Mouse (Mus musculus): Measurements from ENCODE around the gene Ntng2. TPM values are rescaled to one million over a fixed set of nuclear protein-coding genes. Genes with fewer than 3 reads are reported as not detected.

Gene Ntng2
- total RNA-seq, 2 experiments from 2014 or later, result 111 TPM

DNA sequence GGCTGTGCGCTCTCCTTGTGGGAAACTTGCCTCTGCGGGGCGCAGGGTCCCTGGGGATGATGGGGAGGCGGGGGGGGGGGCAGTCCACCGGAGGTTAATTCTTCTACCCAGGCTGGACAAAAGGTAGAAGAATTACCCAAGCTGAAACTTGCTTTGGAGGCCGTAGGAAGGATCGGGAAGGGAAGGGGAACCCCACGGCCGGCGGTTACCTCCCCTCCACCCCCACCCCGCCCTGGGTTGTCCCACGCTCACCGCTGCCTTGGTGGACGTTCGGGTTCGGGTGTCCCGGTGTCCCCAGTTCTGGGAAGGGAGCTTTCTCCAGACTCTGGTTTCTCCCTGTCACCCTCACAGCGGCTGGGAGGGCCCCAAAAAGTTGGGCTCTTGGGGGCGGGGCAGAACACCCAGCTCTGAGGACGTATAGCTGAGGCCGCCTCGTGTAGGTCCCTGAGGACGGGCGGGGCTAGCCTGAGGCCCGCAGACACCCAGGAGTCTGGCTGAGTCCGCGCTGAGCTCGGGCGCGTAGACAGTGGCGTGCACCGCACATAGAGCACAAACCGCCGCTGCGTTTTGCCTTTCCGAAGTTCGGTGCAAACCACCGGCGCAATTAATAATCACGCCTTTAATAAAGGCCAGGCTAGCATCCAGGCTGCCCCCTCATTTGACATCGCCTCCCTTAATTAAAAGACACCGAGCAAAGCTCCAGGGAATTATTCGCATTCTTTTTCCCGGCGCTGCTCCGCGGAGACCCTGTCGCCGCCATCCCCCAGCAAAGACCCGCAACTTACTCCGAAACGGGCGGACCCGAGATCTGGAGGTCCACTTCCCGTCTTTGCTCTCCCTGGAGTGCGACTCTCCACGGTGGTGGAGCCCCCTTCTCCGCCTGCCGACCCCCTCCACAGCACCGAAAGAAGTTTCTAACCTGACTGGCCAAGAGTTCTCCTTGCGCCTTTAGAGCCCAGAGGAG, 1.4 kb downstream of the Ntng2 start:
- no peak for TF ChIP-seq CTCF (conservative IDR thresholded peaks at IDR 0.05)
- DNase-seq (ENCODE audit: low spot score in 2 of 2), result no peak
- peak overlapping the region; percentile 93 for H3K4me3 ChIP-seq
- H3K27ac ChIP-seq, result peak overlapping the region; percentile 96

DNA sequence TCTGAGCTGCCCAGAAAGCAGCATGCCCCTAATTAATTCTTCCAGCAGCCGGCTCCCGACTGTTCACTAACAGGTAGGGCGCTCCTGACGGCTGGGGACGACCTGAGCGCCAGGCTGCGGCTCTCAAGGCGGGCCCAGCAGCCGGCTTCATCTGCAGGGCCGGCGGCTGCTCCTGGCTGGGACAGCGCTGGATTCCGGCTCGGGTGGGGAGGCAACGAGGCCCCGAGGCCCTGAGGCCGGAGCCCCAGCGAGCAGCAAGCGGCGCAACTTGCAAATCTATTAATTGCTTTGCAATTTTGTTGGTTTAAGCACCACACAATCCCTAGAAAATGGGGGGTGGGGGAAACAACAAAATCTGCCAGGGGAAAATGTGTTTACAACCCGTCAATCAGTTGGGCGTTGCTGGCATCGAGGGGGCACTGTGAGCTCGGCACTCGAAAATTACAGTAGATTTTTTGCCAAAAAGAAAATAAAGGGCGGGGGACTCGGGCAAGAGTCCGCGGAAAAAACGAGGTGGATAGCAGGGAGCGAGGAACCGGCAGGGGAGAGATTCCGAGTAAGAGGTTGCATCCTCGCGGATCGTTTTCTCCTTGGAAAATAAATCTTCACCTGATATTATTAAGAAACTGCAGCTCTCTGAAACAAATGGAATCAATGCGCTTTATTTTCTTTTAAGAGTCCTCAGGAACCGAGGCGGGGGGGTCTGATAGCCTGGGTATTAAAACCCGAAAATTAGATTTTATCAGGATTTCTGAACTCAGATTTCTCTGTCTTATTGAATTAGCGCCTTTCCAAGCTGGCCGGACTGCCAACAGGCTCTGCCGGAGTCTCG, 2.3 kb downstream of the Ntng2 start:
- Histone ChIP-seq H3K4me3 (peak overlapping the region; percentile 93), H3K27ac (peak overlapping the region; percentile 96)
- DNase-seq (ENCODE audit: low spot score in 2 of 2), result no peak
- no peak; the same call in 1 of the 2 replicates for TF ChIP-seq CTCF (conservative IDR thresholded peaks at IDR 0.05)

DNA sequence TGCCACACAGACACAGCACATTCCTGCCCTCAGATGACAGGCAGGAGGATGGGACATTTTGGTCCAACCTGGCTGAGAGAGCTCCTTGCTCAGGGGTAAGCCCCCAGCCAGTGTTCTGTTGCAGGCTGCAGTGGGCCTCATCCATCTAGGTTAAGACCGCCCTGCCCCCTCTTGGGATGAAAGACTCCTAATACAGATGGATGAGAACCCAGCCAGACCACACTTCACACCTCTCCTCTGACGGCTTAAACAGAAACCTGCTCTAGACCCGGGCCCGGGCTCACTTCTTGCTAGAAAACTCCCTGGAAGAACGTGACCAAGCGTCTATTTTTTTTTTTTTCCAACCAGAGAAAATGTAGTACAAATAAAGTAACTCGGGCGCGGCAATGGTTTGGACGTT, 3.0 kb downstream of the Ntng2 start:
- DNase-seq (ENCODE audit: low spot score in 2 of 2), result no peak
- Histone ChIP-seq H3K27ac (peak overlapping the region; percentile 96; the same call in 1 of the 2 replicates), H3K4me3 (peak overlapping the region; percentile 93)
- TF ChIP-seq CTCF (conservative IDR thresholded peaks at IDR 0.05), result no peak

DNA sequence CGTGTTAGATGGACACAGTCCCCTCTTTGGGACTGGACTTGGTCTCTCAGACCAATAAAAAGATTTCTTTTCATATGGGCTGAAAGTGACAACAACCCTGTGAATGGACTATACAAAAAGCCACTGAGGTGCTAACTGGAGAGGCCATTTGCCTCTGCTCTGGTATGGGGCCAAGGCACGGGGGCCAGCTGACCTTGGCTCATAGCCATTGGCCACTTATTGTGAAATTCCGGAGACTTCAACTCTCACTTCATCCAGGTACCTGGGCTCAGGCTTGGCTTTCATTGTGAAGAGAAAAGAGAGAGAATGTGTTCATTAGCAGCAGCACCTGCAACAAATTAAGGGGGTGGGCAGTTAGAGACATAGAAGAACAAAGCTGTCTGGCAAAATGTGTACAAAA, 4.3 kb downstream of the Ntng2 start:
- Histone ChIP-seq H3K4me3 (no peak overlapping the region), H3K27ac (no peak overlapping the region)
- DNase-seq (ENCODE audit: low spot score in 2 of 2), result no peak
- TF ChIP-seq CTCF (conservative IDR thresholded peaks at IDR 0.05), result no peak

DNA sequence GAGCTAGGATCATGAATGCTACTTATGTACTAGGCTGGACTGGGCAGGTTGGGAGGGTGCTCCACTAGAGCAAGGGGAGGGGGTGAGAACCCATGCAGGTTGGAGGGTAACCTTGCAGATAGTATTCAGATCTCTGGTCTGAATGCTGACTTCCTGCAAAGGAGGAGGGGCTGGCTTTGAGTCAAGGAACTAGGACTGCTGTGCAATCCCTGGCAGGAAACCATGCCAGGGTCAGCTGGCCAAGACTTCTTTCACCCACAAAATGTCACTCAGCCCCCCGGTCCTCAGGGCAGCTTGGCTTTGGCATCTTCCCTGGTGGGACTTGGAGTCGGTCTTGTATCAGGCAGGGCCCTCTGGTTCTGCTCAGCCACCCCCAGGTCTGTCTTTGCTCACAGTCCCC, 5.4 kb downstream of the Ntng2 start:
- no peak for TF ChIP-seq CTCF (conservative IDR thresholded peaks at IDR 0.05)
- Histone ChIP-seq H3K27ac (peak overlapping the region; percentile 18; the same call in 1 of the 2 replicates), H3K4me3 (no peak overlapping the region)
- DNase-seq (ENCODE audit: low spot score in 2 of 2), result no peak

GRCm38 (mm10) chr2:29246891-29247290, 5.9 kb downstream of the Ntng2 start:
- Histone ChIP-seq H3K4me3 (no peak overlapping the region), H3K27ac (peak overlapping the region; percentile 48; the same call in 1 of the 2 replicates)
- TF ChIP-seq CTCF (conservative IDR thresholded peaks at IDR 0.05), result no peak
- no peak for DNase-seq (ENCODE audit: low spot score in 2 of 2)

DNA sequence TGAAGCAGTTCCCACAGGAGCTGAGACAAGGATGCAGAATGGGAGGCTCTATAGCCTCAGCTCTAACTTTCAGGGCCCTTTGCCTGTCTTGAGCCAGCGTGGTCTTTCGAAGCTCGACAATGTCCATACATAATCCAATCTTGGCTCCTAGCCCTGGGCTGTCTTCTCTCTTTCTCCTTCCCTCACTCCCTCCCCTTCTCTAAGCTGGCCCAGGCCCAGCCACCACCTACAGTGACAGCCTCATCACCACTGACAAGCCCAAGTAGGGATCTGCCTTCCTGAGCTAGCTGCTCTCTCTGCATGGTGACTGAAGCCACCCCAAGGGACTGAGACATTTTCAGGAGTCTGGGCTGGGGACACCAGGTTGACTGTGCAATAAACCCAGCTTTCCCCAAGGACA, 6.5 kb downstream of the Ntng2 start:
- H3K4me3 ChIP-seq, result no peak overlapping the region
- H3K27ac ChIP-seq, result peak overlapping the region; percentile 48; the same call in 1 of the 2 replicates
- TF ChIP-seq CTCF (conservative IDR thresholded peaks at IDR 0.05), result no peak
- no peak for DNase-seq (ENCODE audit: low spot score in 2 of 2)

- no peak for DNase-seq (ENCODE audit: low spot score in 2 of 2)
- Histone ChIP-seq H3K27ac (no peak overlapping the region), H3K4me3 (no peak overlapping the region)
- TF ChIP-seq CTCF (conservative IDR thresholded peaks at IDR 0.05), result peak; percentile 74
Observed at GRCm38 (mm10) chr2:29245341-29245779, 7.4 kb downstream of the Ntng2 start.

- no peak for TF ChIP-seq CTCF (conservative IDR thresholded peaks at IDR 0.05)
- peak in 1 of 2 experiments; percentile 64 for DNase-seq (ENCODE audit: low spot score in 2 of 2)
- peak overlapping the region; percentile 32; the same call in 1 of the 2 replicates for H3K27ac ChIP-seq
Observed at GRCm38 (mm10) chr2:29239329-29239728, 13.5 kb downstream of the Ntng2 start.

DNA sequence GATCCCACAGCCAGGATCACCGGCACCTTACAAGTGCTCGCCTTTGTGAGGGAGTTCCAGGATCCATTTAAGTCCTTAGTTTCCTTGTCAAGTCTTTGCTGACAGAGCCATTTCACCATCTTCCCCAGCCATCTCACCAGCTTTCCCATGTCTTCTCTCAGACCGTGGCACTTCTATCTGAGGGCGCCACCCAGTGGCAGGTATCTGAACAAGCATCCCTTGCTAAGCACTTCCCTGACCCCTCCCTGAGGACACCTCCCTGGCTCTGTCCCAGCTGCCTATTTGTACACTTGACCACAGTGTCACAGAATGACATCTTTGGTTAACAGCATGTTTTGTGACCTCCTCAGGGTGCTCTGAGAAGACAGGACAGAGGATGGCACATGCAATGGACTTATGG, 15.2 kb downstream of the Ntng2 start:
- peak; percentile 92 for TF ChIP-seq CTCF (conservative IDR thresholded peaks at IDR 0.05)
- no peak overlapping the region for H3K4me3 ChIP-seq
- H3K27ac ChIP-seq, result no peak overlapping the region
- DNase-seq (ENCODE audit: low spot score in 2 of 2), result peak; percentile 63 to 75

More at GRCm38 (mm10) chr2:29239329-29239728, 13.5 kb downstream of the Ntng2 start:
- H3K4me3 ChIP-seq, result no peak overlapping the region

DNA sequence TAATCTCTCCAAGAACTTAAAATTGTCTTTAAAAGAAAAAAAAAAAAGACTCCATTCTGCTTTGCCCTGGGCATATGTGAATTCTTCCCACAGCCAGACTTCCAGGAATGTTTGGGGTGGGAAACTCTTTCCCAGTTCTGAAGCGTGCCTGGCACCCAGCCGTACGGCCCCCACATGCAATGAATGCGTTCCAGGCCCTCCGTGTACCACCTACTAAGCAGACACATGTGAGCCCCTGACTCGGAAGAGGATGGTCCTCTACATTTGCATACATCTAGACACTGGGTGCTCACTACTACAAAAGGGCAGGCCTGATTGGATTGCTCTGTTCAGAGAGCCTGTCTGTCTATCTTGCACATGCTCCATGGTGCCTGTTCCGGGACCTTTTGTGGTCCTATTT, 17.0 kb downstream of the Ntng2 start:
- H3K4me3 ChIP-seq, result no peak overlapping the region
- H3K27ac ChIP-seq, result no peak overlapping the region; the same call in 1 of the 2 replicates
- no peak for DNase-seq (ENCODE audit: low spot score in 2 of 2)
- no peak for TF ChIP-seq CTCF (conservative IDR thresholded peaks at IDR 0.05)

DNA sequence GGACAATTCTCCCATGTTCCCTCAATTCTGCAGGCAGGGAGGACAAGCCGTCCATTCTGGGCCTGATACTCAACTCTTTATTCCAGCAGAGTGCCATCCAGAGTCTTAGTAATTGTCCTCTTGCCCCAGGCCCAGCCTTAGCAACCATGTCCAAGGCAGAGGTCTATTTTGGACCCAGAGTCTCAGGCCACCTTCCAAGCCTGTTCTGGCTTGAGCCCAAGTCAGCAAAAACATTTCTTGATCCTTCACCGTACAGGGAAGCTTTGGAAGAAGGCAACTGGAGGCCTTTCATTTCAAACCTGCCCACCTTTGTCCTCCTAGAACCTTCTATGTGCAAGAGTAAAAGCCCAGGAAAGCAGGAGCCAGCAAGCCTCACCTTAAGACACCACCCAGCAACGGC, 17.8 kb downstream of the Ntng2 start:
- DNase-seq (ENCODE audit: low spot score in 2 of 2), result no peak
- TF ChIP-seq CTCF (conservative IDR thresholded peaks at IDR 0.05), result no peak
- Histone ChIP-seq H3K27ac (peak overlapping the region; percentile 28; the same call in 1 of the 2 replicates), H3K4me3 (no peak overlapping the region)

DNA sequence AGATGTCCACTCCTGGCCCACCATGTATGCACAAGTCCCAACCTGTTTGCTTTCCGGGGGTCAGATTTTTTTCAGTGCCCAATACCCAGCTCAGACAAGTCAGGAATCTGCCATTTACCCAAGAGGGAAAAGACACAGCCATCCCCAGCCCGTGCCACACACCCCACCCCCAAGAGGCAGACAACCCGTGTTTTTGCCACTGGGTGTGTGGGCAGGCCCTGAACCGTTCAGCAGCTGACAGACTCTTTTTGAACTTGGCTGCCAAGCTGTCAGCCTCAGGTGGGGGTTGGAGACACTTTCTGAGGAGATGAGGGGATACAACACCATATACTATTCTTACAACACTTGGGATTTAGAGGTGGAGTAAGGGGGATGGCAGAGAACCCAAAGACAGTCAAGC, 18.8 kb downstream of the Ntng2 start:
- peak in 1 of 2 experiments; percentile 32 for DNase-seq (ENCODE audit: low spot score in 2 of 2)
- Histone ChIP-seq H3K4me3 (no peak overlapping the region), H3K27ac (no peak overlapping the region; the same call in 1 of the 2 replicates)
- no peak for TF ChIP-seq CTCF (conservative IDR thresholded peaks at IDR 0.05)
